Mouse (Mus musculus): Measurements from ENCODE around the gene Prkcsh. TPM values are rescaled to one million over a fixed set of nuclear protein-coding genes. Genes with fewer than 3 reads are reported as not detected.

Gene Prkcsh
- total RNA-seq, 1 experiment = 234 TPM

DNA sequence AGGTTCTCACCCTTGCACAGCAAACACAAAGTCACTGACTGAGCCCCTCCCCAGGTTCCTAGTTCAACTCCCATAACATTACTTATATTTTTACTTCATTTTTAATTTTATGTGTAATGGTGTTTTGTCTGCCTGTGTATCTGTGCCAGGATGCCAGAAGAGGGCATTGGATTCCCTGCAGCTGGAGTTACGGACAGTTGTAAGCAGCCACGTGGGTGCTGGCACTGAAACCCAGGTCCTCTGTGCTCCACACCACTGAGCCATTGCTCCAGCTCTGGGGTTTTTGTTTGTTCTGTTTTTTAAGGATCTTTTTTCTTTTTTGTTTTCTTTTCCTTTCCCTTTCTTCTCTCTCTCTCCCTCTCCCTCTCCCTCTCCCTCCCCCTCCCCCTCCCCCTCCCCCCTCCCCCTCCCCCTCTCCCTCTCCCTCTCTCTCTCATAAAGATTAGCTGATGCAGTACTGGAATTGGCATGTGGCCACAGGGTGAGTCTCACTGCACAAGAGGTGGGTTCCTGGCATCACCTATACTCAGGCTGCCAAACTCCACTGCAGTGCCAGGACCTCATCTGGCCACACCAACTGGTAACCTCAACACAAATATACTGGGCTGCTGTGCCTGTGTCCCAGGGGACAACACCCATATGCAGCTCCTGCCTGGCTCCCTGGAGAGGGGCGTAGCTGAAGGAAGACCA, 6.3 kb upstream of the Prkcsh start:
- no peak for TF ChIP-seq MAFK (IDR thresholded peaks at IDR 0.05; ENCODE audit: insufficient read depth, low read depth, low read length)
- TF ChIP-seq ZC3H11A (IDR thresholded peaks at IDR 0.05; ENCODE audit: borderline replicate concordance, low read depth, low read length) = no peak
- TF ChIP-seq HCFC1 (IDR thresholded peaks at IDR 0.05; ENCODE audit: borderline replicate concordance, insufficient read depth, low read length) = no peak
- no peak for TF ChIP-seq CHD2 (IDR thresholded peaks at IDR 0.05; ENCODE audit: low read depth, low read length)
- TF ChIP-seq ZNF384 (IDR thresholded peaks at IDR 0.05; ENCODE audit: low read depth, low read length) = no peak
- Histone ChIP-seq H3K9ac (ENCODE audit: insufficient read depth, low read depth, low read length, poor library complexity, severe bottlenecking) (no peak overlapping the region), H3K4me1 (ENCODE audit: control insufficient read depth in 2 of 2, insufficient read depth in 2 of 2, low read length in 2 of 2, poor library complexity in 1 of 2) (peaks cover 0 to 8% of the 10 kb centered on the region in 2 experiments; a peak in 1 of 4 replicates), H3K4me3 (ENCODE audit: insufficient read depth in 1 of 2, low read depth in 1 of 2, low read length in 2 of 2, poor library complexity in 1 of 2, severe bottlenecking in 1 of 2) (no peak overlapping the region), H3K27ac (ENCODE audit: insufficient read depth, low read depth, low read length, poor library complexity, severe bottlenecking) (no peak overlapping the region), H3K9me3 (ENCODE audit: control insufficient read depth, insufficient read depth, low read depth, low read length) (no peaks in the 10 kb centered on the region), H3K36me3 (ENCODE audit: control insufficient read depth, insufficient read depth, low read length, poor library complexity, severe bottlenecking) (no peaks in the 10 kb centered on the region)
- no peak for DNase-seq (ENCODE audit: low read depth, low spot score)
- in situ Hi-C loops (cut with MboI; ENCODE audit: low sequenced_read_pairs in 2 of 2, unreplicated experiment in 2 of 2) = no loop called here

DNA sequence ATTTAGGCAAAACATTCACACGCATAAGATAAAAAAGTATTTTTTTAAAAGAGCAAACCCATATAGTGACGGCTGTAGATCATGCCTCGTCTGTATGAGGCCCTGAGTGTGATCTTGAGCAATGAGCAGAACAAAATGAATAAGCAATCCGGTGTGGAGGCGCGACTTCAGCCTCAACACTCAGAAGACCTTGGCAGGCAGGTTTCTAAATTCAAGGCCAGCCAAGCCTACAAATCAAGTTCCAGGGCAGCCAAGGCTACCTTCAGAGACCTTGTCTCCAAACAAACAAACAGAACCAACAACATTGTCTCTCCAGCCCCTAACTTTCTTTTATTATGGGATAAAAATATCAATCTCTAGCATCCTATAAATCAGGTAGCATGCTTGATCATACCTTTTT, 2.3 kb upstream of the Prkcsh start:
- H3K36me3 ChIP-seq (ENCODE audit: control insufficient read depth, insufficient read depth, low read length, poor library complexity, severe bottlenecking) = peaks cover 17% of the 10 kb centered on the region
- H3K9ac ChIP-seq (ENCODE audit: insufficient read depth, low read depth, low read length, poor library complexity, severe bottlenecking) = no peak overlapping the region
- no peak for DNase-seq (ENCODE audit: low read depth, low spot score)
- H3K27ac ChIP-seq (ENCODE audit: insufficient read depth, low read depth, low read length, poor library complexity, severe bottlenecking) = no peak overlapping the region
- TF ChIP-seq ZC3H11A (IDR thresholded peaks at IDR 0.05; ENCODE audit: borderline replicate concordance, low read depth, low read length) = no peak
- no peak for TF ChIP-seq CHD2 (IDR thresholded peaks at IDR 0.05; ENCODE audit: low read depth, low read length)
- no peak for TF ChIP-seq ZNF384 (IDR thresholded peaks at IDR 0.05; ENCODE audit: low read depth, low read length)
- in situ Hi-C loops (cut with MboI; ENCODE audit: low sequenced_read_pairs in 2 of 2, unreplicated experiment in 2 of 2) = no loop called here
- no peaks in the 10 kb centered on the region for H3K9me3 ChIP-seq (ENCODE audit: control insufficient read depth, insufficient read depth, low read depth, low read length)
- no peak overlapping the region for H3K4me3 ChIP-seq (ENCODE audit: insufficient read depth in 1 of 2, low read depth in 1 of 2, low read length in 2 of 2, poor library complexity in 1 of 2, severe bottlenecking in 1 of 2)
- peaks cover 0 to 13% of the 10 kb centered on the region in 2 experiments; a peak in 2 of 4 replicates for H3K4me1 ChIP-seq (ENCODE audit: control insufficient read depth in 2 of 2, insufficient read depth in 2 of 2, low read length in 2 of 2, poor library complexity in 1 of 2)

DNA sequence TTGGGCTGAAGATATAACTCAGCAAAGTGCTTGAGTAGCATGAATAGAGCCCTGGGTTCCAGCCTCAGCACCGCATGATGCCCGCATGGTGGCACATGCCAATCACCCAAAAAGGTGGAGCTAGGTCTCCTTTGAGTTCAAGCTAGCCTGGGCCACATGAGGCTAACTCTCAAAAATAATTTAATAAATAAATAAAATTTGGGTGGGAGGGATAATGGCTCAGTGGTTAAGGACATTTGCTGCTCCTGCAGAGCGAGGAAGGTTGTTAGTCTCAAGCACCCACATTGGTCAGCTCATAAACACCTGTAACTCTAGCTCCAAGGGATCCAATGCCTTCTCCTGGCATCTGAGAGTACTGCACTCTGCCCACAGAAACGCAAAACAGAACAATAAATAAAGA, 973 bp upstream of the Prkcsh start:
- Histone ChIP-seq H3K4me3 (ENCODE audit: insufficient read depth in 1 of 2, low read depth in 1 of 2, low read length in 2 of 2, poor library complexity in 1 of 2, severe bottlenecking in 1 of 2) (no peak overlapping the region), H3K9ac (ENCODE audit: insufficient read depth, low read depth, low read length, poor library complexity, severe bottlenecking) (no peak overlapping the region), H3K9me3 (ENCODE audit: control insufficient read depth, insufficient read depth, low read depth, low read length) (no peaks in the 10 kb centered on the region), H3K36me3 (ENCODE audit: control insufficient read depth, insufficient read depth, low read length, poor library complexity, severe bottlenecking) (peaks cover 30% of the 10 kb centered on the region), H3K27ac (ENCODE audit: insufficient read depth, low read depth, low read length, poor library complexity, severe bottlenecking) (no peak overlapping the region), H3K4me1 (ENCODE audit: control insufficient read depth in 2 of 2, insufficient read depth in 2 of 2, low read length in 2 of 2, poor library complexity in 1 of 2) (peaks cover 0 to 13% of the 10 kb centered on the region in 2 experiments; a peak in 2 of 4 replicates)
- DNase-seq (ENCODE audit: low read depth, low spot score) = no peak
- TF ChIP-seq HCFC1 (IDR thresholded peaks at IDR 0.05; ENCODE audit: borderline replicate concordance, insufficient read depth, low read length) (no peak), ZC3H11A (IDR thresholded peaks at IDR 0.05; ENCODE audit: borderline replicate concordance, low read depth, low read length) (no peak), ZNF384 (IDR thresholded peaks at IDR 0.05; ENCODE audit: low read depth, low read length) (no peak), MAFK (IDR thresholded peaks at IDR 0.05; ENCODE audit: insufficient read depth, low read depth, low read length) (no peak), CHD2 (IDR thresholded peaks at IDR 0.05; ENCODE audit: low read depth, low read length) (no peak)
- in situ Hi-C loops (cut with MboI; ENCODE audit: low sequenced_read_pairs in 2 of 2, unreplicated experiment in 2 of 2) = no loop called here

DNA sequence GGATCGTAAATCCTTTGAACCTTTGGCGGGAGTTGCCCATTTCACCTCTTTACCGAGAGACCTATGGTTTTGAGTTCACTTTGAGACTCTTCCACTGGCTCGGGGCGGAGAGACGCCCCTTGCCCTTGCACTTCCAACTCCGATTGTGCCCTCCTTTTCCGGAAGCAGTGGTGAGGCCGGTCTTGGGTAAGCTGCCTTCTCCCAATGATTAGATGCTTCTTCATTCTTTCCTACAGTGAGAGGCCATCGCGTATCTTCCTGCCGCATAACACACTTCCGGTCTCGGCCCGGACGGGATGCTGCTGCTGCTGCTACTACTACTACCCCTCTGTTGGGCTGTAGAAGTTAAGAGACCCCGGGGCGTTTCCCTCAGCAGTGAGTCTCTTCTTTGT, 553 bp downstream of the Prkcsh start:
- H3K36me3 ChIP-seq (ENCODE audit: control insufficient read depth, insufficient read depth, low read length, poor library complexity, severe bottlenecking) = peaks cover 45% of the 10 kb centered on the region
- no peak for DNase-seq (ENCODE audit: low read depth, low spot score)
- peak overlapping the region; percentile 76 to 87 for H3K4me3 ChIP-seq (ENCODE audit: insufficient read depth in 1 of 2, low read depth in 1 of 2, low read length in 2 of 2, poor library complexity in 1 of 2, severe bottlenecking in 1 of 2)
- in situ Hi-C loops (cut with MboI; ENCODE audit: low sequenced_read_pairs in 2 of 2, unreplicated experiment in 2 of 2) = no loop called here
- no peaks in the 10 kb centered on the region for H3K9me3 ChIP-seq (ENCODE audit: control insufficient read depth, insufficient read depth, low read depth, low read length)
- peak overlapping the region; percentile 84 for H3K9ac ChIP-seq (ENCODE audit: insufficient read depth, low read depth, low read length, poor library complexity, severe bottlenecking)
- peaks cover 0 to 13% of the 10 kb centered on the region in 2 experiments; a peak in 2 of 4 replicates for H3K4me1 ChIP-seq (ENCODE audit: control insufficient read depth in 2 of 2, insufficient read depth in 2 of 2, low read length in 2 of 2, poor library complexity in 1 of 2)
- H3K27ac ChIP-seq (ENCODE audit: insufficient read depth, low read depth, low read length, poor library complexity, severe bottlenecking) = peak overlapping the region; percentile 75
- peak; percentile 24; the same call in 1 of the 2 replicates for TF ChIP-seq CHD2 (IDR thresholded peaks at IDR 0.05; ENCODE audit: low read depth, low read length)
- TF ChIP-seq MAFK (IDR thresholded peaks at IDR 0.05; ENCODE audit: insufficient read depth, low read depth, low read length) = no peak
- TF ChIP-seq HCFC1 (IDR thresholded peaks at IDR 0.05; ENCODE audit: borderline replicate concordance, insufficient read depth, low read length) = no peak
- no peak for TF ChIP-seq ZNF384 (IDR thresholded peaks at IDR 0.05; ENCODE audit: low read depth, low read length)
- no peak for TF ChIP-seq ZC3H11A (IDR thresholded peaks at IDR 0.05; ENCODE audit: borderline replicate concordance, low read depth, low read length)
